Mouse (Mus musculus) E14TG2a.4 (cell line): ENCODE data around the gene Tmem213.

ENCODE experiments used
- H3K27me3 ChIP-seq: 2 replicates; pipeline ENCODE4 v1.6.1; 2014; ENCODE audit warnings: low read length, control low read depth; ENCODE audit not compliant: insufficient read depth
- H3K36me3 ChIP-seq: 2 replicates; pipeline ENCODE4 v1.6.1; 2014; ENCODE audit warnings: low read length, control low read depth; ENCODE audit not compliant: insufficient read depth
- H3K4me1 ChIP-seq: replicated peaks from 2 replicates; pipeline ENCODE4 v1.6.1; 2014; ENCODE audit warnings: low read depth, low read length, control low read depth
- H3K4me3 ChIP-seq: replicated peaks from 2 replicates; pipeline ENCODE4 v1.5.1; 2014; ENCODE audit warnings: mild to moderate bottlenecking, low read length
- H3K9me3 ChIP-seq: 2 replicates; pipeline ENCODE4 v1.6.1; 2014; ENCODE audit warnings: low read length, control low read depth
- CTCF ChIP-seq: conservative IDR thresholded peaks from 2 replicates; pipeline ENCODE4 v1.5.1; 2014; ENCODE audit warnings: low read length
- NANOG ChIP-seq: IDR thresholded peaks from 2 replicates; pipeline ENCODE4 v1.6.1; 2014; ENCODE audit warnings: borderline replicate concordance, low read length, mixed read lengths
- POU5F1 ChIP-seq: IDR thresholded peaks from 2 replicates; pipeline ENCODE4 v1.6.1; 2014; ENCODE audit warnings: low read length, borderline replicate concordance

Tmem213 gene

DNA sequence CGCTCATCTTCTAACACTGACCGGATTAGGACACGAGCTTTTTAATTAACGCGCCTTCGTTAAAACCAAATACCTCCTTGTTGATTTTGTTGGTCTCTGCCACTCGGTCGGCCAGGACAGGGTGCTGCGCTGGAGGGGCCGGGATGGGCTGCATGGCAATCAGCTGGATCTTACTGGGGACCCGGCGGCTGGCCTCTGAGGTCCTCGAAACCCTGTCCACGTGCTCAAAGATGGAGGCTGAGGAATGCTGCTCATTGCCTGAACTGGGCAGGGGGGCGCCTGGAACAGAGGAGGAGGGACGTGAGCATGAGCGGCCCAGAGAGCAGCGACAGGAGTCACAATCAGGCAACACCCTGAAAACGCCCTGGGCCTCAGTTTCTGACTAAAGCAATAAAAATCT, 40.4 kb downstream of the Tmem213 start:
- Histone ChIP-seq H3K4me3 (no peak overlapping the region), H3K36me3 (peaks cover 14% of the 10 kb centered on the region; the same call in 1 of the 2 replicates), H3K4me1 (peaks cover 48% of the 10 kb centered on the region), H3K9me3 (no peaks in the 10 kb centered on the region), H3K27me3 (no peaks in the 10 kb centered on the region)
- no peak for TF ChIP-seq POU5F1
- no peak for TF ChIP-seq NANOG
- no peak for TF ChIP-seq CTCF

DNA sequence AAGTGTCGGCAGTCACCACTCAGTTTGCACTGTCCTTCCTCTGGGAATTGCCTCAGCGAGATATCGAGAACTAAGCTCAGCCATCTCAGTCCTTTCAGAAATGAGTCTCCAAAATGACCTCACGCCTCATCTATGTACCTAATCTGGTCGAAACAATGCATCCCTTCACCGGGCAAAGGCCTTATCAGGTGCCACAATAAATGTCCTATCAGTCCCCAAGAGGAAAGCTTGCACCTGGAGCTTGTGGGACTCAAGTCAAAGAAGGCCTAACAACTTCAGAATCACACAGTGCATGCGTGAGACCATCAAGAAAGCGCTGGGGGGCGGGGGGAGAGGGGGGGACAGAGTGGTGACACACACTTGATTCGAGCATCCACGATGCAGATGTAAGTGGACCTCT, 43.2 kb downstream of the Tmem213 start:
- Histone ChIP-seq H3K9me3 (no peaks in the 10 kb centered on the region), H3K36me3 (0 out of 2 replicates have a peak, but pooled peaks cover 8% of the 10 kb centered on the region), H3K27me3 (no peaks in the 10 kb centered on the region), H3K4me1 (peaks cover 30% of the 10 kb centered on the region), H3K4me3 (no peak overlapping the region)
- TF ChIP-seq POU5F1 (no peak), NANOG (no peak), CTCF (no peak)

DNA sequence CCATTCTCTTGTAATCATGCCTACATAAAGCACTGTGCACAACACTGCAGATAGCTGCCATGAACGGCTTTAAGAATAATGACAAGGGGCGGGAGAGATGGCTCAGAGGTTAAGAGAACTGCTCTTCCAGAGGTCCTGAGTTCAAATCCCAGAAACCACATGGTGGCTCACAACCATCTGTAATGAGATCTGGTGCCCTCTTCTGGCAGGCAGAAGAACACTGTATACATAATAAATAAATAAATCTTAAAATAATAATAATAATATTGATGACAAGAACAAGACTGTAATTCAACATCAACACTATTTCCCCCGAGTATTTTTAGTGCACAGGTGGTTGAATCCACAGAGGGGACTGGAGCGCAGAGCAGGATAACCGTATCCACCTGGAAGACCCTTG, 47.1 kb downstream of the Tmem213 start:
- H3K27me3 ChIP-seq, result peaks cover 9% of the 10 kb centered on the region; the same call in 1 of the 2 replicates
- H3K9me3 ChIP-seq, result no peaks in the 10 kb centered on the region
- H3K4me1 ChIP-seq, result peaks cover 36% of the 10 kb centered on the region
- no peak overlapping the region for H3K4me3 ChIP-seq
- H3K36me3 ChIP-seq, result no peaks in the 10 kb centered on the region
- TF ChIP-seq CTCF (no peak), POU5F1 (no peak)

DNA sequence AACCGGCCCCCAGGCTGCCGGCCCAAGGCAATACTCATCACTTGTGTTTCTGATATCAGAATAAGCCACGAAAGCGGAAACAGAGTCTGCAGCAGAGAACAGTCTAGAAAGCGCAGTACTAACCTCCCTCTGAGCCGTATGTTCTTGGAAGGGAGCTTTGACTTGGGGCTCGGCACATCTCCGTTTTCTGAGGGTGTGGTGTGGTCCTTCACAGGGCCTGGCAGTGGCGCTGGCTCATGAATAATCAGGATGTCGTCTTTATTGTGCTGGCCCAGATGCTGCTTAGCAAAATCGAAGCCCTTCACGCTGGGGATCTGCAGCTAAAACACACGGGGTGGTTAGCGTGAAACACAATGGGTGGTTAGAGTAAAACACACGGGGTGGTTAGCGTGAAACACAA, 48.9 kb downstream of the Tmem213 start:
- H3K9me3 ChIP-seq, result no peaks in the 10 kb centered on the region
- peaks cover 9% of the 10 kb centered on the region; the same call in 1 of the 2 replicates for H3K27me3 ChIP-seq
- no peak overlapping the region for H3K4me3 ChIP-seq
- H3K4me1 ChIP-seq, result peaks cover 36% of the 10 kb centered on the region
- TF ChIP-seq CTCF (no peak), POU5F1 (no peak), NANOG (no peak)
- no peaks in the 10 kb centered on the region for H3K36me3 ChIP-seq

DNA sequence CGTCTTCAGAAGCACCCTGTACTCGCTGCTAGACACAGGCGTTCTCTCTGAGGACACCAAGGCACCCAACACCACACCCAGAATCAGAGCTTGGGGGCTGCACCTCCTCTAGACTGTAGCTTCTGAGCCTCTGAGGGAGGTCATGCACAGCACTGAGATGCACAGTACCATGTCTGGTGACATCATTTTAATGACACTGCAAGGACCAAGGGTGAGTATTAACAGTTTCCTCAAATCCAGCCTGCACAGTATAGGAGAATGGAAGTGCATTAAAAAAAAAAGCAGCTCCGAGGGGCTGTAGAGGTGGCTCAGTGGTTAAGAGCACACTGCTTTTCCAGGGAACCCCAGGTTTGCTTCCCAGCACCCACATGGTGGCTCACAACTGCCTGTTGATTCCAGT, 50.5 kb downstream of the Tmem213 start:
- Histone ChIP-seq H3K9me3 (no peaks in the 10 kb centered on the region), H3K4me3 (no peak overlapping the region), H3K4me1 (peaks cover 36% of the 10 kb centered on the region), H3K27me3 (peaks cover 9% of the 10 kb centered on the region; the same call in 1 of the 2 replicates), H3K36me3 (0 out of 2 replicates have a peak, but pooled peaks cover 3% of the 10 kb centered on the region)
- TF ChIP-seq CTCF, result no peak
- no peak for TF ChIP-seq NANOG
- TF ChIP-seq POU5F1, result no peak

DNA sequence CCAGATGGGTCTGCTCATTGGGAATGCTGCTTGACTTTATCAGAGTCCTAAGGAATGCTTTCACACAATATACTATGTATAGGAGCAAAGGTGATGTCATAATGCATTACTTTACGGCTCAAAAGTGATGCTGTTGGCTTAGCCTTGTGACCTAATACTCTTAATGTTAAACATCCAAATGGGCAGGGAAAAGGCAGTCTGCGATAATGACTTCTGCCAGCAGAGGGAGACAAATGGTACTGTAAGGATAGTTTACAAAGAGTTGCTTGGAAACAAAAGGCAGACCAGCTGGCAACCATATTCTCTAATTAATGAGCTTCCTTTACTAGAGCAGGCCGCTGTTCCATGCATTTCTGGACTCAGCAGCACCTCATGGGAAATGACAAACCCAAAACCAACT, 51.0 kb downstream of the Tmem213 start:
- TF ChIP-seq CTCF (peak; percentile 78), POU5F1 (no peak), NANOG (no peak)
- Histone ChIP-seq H3K4me3 (no peak overlapping the region), H3K27me3 (peaks cover 9% of the 10 kb centered on the region; the same call in 1 of the 2 replicates), H3K4me1 (peaks cover 36% of the 10 kb centered on the region), H3K9me3 (no peaks in the 10 kb centered on the region), H3K36me3 (0 out of 2 replicates have a peak, but pooled peaks cover 3% of the 10 kb centered on the region)

DNA sequence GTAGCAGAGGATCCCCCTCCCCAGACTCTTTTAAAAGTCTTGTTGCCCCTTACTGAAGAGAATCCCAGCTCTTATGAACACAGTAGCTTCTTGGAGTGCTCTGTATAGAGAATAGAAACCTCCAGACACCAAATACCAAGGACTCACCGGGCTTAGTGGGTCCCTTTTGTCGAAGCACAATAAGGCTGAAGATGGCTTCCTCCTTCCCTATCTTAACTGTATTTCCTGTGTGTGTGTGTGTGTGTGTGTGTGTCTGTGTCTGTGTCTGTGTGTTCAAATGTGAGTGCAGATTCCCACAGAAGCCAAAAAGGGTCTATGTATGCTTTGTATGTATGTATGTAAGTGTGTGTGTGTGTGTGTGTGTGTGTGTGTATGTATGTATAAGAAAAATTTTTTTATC, 51.5 kb downstream of the Tmem213 start:
- TF ChIP-seq CTCF (no peak), NANOG (no peak), POU5F1 (no peak)
- peaks cover 36% of the 10 kb centered on the region for H3K4me1 ChIP-seq
- H3K27me3 ChIP-seq, result peaks cover 9% of the 10 kb centered on the region; the same call in 1 of the 2 replicates
- H3K9me3 ChIP-seq, result no peaks in the 10 kb centered on the region
- H3K36me3 ChIP-seq, result 0 out of 2 replicates have a peak, but pooled peaks cover 3% of the 10 kb centered on the region
- H3K4me3 ChIP-seq, result no peak overlapping the region

DNA sequence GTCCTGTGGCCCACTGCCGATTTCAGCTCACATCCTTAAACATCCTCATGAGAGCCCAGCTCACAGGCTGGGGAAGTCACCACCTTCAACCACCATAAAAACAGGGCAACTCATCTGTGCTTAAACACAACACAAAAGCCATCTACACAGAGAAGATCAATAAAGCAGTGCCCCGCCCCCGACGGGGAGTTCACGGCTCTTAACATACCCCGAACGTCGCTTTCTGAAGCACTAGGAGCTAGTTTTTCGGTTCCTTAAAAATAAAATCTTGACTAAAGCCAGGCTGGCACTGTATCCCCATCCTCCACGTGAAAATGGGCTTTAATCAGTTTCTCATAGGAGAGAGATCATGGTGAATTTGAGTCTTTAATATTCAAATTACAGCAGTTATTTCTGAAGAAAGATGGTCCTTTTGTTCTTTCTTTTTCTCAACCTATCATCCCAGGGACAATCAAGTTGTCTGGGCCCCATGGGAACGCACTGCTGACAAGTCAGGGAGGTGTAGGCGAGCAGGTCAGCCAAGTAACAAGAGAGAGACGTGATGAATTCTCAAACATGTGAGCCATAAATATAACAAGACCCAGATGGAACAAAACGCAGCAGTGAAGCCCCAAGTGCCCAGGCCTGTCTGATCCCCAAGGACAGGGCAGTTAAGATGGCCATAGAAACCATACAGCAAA, 53.9 kb downstream of the Tmem213 start:
- Histone ChIP-seq H3K9me3 (no peaks in the 10 kb centered on the region), H3K27me3 (peaks cover 9% of the 10 kb centered on the region; the same call in 1 of the 2 replicates), H3K36me3 (0 out of 2 replicates have a peak, but pooled peaks cover 3% of the 10 kb centered on the region), H3K4me1 (peaks cover 20% of the 10 kb centered on the region), H3K4me3 (no peak overlapping the region)
- TF ChIP-seq NANOG (no peak), CTCF (no peak), POU5F1 (no peak)

DNA sequence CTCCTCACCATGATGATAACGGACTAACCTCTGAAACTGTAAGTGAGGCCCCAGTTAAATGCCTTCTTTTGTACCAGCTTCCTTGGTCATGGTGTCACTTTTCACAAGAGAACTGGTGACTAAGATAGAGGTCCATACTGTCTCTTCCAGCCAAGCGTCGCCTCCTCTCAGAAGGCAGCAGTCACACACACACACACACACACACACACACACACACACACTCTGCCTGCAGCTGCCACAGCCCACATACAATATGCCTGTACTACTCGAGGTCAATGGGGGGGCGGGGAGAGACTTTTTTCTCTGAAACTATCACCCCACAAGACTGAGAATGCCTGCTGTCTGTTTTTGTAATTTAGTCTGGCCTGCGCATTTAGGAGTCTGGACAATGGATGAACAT, 55.6 kb downstream of the Tmem213 start:
- Histone ChIP-seq H3K36me3 (0 out of 2 replicates have a peak, but pooled peaks cover 3% of the 10 kb centered on the region), H3K9me3 (no peaks in the 10 kb centered on the region), H3K4me1 (peaks cover 3% of the 10 kb centered on the region; the same call in 1 of the 2 replicates), H3K27me3 (no peaks in the 10 kb centered on the region), H3K4me3 (no peak overlapping the region)
- no peak for TF ChIP-seq POU5F1
- no peak for TF ChIP-seq NANOG
- no peak for TF ChIP-seq CTCF
